Mouse (Mus musculus) mouse embryonic stem cell (cell line): ENCODE data around the gene Rnf20.

ENCODE experiments used
- in situ Hi-C, 2 experiments: fragments of 300-500 bp; cut with MboI; formaldehyde crosslinking; loops; 1 replicate in 1 of 2; 3 replicates in 1 of 2; pipeline ENCODE4 v1.14.3; 2019 to 2020; ENCODE audit warnings: low sequenced_read_pairs in 2 of 2, low pct_unique_long_range_greater_than_20kb in 1 of 2, mixed read lengths in 1 of 2; ENCODE audit not compliant: unreplicated experiment in 1 of 2

Gene Rnf20

DNA sequence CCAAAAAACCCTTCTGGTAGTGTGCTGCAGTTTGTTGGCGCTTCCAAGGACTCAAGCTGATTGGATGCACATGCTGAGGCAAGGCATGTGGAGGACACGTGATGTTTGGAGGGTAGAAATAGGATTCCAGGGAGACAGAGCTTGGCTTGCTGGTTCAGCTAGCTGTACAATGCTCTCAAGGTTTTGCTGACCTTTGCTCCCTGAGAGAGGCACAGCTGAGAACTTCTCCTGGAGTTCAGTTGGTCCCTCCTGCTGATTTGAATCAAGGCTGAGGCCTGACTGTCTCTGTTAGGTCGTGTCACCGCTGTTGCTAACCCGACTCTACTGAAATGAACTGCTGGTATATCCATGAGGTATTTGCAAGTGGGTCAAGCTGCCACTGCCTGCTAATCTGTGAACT lies 2.9 kb upstream of the Rnf20 start:
- in situ Hi-C loops, result loop anchor here (10.0 to 25.0 kb wide), 2 partner anchors 54 to 1167 kb away; partner anchors contain the start of gene Tex10 (in 2 of the 2)

DNA sequence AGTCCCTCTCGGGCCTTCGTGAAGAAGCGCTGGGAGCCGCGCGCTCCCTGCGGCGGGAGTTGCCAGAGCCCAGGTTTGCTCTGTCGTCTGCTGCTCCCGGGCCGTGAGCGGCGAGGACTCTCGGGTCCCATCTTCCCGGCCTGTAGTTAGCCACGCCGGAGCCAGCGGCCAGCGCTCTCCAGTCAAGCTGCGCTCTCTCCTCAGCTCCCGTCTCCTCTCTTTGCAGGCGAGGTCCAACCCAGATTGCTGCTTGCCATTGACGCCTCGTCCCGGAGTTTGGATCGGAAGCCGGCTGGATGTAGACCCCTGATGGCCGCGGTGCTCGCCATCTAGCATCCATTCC lies 304 bp downstream of the Rnf20 start:
- in situ Hi-C loops, result loop anchor here (25.0 kb wide), 1 partner anchor 1170 kb away; the partner anchor contains the start of gene Tex10 (in 2 of the 2)

DNA sequence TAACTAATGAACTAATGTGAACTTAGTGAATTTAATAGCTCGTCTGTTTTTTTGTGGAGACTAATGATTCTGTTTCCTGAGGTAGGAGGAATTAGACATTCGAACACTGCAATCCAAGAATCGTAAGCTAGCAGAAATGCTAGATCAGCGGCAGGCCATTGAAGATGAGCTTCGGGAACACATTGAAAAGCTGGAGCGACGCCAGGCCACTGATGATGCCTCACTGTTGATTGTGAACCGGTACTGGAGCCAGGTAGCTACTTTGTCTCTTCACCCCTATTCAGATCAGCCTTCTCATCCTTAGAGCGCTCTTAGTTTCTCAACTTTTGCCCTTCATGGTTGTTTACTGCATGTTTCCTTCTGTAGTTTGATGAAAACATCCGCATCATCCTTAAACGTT lies 6.0 kb downstream of the Rnf20 start:
- in situ Hi-C loops, result loop anchor here (25.0 kb wide), 1 partner anchor 1176 kb away; the partner anchor contains the start of gene Tex10 (in 2 of the 2)

DNA sequence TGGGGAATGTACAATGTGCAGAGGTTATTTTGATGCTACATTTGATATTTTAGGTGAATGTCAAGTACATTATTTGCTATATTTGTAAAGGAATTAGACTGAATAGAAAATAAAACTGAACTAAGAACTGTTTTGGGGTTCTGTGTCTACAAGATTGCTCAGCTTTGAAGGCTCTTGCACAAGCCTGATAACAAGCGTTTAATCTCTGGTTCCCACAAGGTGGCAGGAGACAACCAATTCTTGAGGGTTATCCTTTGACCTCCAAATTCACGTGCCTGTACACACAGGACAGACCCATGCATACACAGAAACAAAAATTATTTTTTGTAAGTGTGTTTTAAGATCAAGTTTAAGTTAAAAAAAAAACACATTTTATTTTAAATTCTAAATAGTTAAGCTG lies 8.1 kb downstream of the Rnf20 start:
- in situ Hi-C loops, result loop anchor here (25.0 kb wide), 1 partner anchor 1178 kb away; the partner anchor contains the start of gene Tex10 (in 2 of the 2)

DNA sequence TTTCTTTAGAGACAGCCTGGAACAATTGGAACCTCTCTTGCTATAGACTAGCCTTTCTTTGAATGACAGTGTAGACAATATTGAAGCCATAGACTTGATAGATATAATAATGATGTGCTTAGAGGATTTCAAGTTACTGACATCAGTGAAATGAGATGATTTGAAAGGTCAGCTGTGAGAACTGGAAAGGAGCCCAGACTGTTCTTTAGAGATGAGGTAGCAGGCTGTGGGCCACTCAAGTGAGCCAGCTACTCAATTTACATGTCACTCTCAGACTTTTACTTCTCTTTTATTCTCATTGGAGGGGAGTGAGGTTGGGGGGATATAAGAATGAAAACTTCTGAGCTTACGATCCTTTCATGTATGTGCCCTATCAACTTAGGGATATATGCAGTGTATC lies 27.6 kb downstream of the Rnf20 start:
- in situ Hi-C loops, result no loop called here

DNA sequence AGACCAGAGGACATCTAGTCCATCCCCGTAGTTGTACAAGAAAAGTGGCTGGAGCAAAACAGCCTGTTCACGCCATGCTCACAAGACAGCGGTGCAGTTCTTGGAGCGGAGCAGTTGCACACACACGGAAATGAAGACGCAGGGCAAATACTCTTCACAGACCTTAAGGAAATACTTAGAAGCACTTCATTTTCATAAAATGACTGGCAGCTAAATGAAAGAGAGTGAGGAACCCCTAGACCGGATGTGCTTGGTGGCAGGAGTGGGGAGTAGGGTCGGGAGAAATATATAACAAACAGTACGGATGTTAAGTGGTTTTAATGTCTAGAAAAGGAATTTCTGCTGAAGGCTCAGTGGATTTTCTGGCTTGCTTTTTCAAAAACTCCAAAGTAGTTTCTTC lies 29.9 kb downstream of the Rnf20 start:
- in situ Hi-C loops, result no loop called here

DNA sequence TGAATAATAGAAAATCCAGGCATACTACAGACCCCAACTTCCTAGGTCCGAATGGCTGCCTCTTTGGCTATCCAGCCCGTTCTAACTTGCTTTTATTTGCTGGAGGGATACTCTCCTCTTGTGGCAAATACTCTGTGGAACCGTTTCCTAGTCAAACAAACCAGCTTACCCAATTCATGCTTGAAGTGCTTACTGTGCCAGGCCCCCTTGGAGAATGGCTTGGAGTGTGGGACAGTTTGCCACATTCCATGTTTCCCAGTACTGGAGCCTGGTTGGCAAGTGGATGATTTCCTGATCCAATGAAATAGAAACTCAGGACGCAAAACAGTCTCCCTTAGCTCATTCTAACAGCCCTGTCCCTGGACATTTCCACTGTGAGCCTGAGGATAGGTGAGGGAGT lies 30.4 kb downstream of the Rnf20 start:
- in situ Hi-C loops, result no loop called here

DNA sequence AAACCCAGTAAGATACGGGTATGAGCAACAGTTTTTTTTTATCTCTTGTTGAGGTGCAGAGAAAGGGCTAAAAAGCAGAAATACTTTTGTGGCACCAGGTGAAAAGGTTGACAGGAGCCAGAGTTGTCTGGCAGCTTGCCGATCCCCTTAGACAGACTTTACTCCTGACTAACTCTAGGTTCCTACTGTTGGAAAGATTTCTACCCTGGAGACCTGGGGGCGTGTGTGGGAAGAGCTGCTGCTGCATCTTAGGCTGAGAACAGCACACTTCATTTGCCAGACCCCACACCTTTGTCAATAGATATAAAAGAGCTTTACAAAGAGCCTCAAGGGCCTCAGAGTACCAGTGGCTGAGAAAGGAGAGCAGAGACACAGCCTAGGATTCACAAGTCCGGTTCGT lies 33.0 kb downstream of the Rnf20 start:
- in situ Hi-C loops, result no loop called here

DNA sequence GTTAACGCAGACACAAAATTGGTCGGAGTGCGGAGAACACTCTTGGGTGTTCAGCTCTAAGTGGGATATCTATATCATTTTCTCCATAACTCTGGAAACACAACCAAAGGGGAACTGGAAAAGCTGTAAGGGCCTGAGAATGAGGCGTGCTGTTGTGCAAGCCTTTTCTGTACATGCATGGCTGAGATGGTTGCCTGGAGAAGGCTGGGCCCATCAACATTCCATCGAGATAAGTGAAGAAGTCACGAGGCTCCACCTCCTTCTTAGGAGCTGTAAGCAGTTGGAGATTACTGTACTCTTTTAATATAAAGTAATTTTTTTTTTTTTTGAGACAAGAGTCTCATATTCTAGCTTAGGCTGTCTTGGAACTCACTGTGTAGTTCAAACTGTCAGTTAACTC lies 44.3 kb downstream of the Rnf20 start:
- in situ Hi-C loops, result no loop called here

DNA sequence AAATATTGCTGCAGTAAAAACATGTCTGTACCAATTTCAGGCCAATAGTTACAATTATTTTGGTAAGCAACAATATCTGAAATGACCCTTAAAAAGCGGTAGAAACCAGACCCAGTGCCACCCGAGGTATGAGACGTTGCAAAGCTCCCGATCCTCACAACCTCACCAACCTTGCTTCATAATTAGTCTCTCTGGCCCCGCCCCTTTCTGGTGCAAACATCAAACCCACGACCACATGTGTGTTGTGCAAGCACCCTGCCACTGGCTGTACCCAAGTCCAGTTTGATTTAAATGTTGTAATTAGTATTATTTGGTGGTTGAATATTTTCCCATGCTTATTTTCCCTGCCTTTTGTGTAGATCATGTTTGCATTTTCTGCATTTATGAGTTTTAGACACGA lies 45.0 kb downstream of the Rnf20 start:
- in situ Hi-C loops, result no loop called here

DNA sequence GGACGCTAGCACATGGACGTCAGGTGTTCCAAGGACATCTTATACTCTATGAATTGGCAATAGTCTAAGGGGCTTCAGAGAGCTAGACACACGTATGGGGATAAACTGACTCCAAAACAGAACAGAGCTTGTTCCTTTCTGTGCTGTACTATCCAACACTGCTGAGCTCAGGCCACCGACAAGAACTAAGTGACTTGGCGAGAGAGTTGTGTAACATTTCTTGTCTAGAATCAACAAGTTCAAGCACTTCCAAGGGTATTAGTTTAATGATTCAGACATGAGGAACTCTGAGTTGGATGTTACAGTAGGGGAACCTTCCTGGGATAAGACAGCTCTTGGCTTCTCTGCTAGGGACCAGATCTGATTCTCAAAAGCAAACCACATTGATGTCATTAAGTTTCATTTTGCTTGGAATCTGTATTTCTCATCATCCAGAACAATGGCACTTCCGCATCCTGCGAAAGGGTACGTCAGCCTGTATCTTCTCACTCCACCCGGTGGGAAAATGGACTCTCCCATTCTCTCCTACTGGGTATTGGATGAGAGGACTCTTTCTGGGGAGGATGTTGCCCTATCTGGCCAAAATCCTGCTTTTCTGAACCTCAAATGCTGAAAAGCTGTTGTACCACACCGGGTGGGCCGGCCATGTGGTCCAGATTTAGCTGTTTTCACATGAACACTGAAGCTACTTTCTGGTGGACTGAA lies 48.5 kb downstream of the Rnf20 start:
- in situ Hi-C loops, result no loop called here

DNA sequence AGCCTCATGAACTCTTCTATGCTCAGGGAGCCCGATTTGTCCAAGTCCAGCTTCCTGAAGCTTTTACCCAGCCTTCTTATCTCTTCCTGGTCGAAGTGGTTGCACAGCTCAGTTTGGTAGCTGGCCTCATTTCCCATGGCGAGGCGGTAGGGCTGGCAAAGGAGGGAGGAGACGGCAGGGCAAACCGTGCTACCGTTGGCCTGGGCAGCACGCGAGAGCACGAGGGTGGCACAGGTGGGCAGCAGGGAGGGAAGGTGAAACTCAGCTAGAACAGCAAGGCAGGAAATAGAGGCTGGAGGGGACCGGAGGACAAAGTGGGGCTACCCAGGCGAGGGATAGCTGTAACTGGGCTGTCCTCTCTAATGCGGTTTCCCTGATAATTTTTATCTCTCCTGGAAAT lies 50.0 kb downstream of the Rnf20 start, which contains the start of gene Ppp3r2:
Gene Ppp3r2, minus strand, starts transcription at position 213 of the 400 bp plus-strand sequence.
- in situ Hi-C loops, result no loop called here

DNA sequence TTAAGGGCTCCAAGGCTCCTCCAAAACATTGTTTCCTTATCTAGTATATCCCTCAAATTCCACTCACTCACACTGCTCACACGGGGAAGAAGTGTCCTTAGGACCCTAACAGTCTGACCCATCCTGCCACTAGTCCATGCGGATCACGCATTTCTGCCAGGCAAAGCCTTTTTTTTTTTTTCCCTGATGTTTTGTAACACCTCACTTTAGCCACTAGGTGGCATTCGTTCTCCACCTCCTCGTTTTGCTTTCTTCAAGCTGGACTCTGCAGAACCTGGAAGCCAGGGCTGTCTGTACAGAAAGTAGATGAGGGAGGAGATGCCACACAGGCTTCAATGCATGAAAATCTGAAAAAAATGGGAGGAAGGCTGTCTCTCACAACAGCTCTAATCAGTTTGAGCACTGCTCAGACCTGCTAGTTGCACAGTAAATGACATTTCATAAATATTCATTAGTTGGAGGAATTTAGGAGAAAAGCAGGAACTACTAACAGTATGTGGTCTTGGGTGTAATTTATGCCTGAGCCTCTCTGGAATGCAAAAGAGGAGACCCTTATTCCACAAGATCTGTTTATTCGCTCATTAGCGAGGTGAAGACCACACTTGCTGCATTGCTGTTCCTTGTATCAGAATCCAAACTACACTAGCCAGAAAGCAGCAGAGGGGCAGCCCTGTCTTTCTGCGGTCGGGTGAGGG lies 56.9 kb downstream of the Rnf20 start:
- in situ Hi-C loops, result no loop called here

DNA sequence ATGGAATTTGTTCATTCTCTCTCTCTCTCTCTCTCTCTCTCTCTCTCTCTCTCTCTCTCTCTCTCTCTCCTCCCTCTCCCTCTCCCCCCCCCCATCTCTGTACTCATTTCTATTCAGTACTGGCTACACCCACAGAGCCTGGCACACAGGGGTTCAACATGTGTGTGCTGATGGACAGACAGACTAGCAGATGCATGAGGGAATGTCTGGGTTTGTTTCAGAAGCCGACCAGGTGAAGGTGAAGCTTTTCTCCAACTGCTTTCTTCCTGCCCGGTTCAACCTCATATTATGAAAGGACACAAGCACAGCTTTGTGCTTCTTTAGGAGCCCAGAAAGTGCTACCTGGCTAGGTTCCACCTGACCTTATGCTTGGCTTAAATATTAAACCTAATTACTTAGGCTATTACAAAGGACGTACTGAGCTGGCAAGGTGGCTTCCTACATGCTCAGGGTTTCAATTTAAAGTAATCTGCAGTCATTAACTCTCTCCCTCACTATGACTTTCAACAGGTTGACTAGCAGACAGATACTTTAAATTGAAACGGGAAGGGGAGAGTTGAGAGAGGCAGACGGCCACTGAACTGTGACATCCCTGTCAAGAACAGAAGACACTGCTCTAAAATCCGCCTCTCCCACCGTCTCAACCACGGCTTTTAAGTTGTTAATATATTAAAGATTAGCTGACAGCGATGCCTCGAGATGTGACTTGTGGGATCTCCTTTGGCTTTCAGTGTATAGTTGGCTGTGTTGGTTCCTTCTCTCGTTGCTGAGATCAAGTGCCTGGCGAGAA lies 59.8 kb downstream of the Rnf20 start:
- in situ Hi-C loops, result no loop called here
